Comparison of ENCODE assay signal across 28 mouse cellular contexts in genomic region chr7:35123431-35123953, GRCm38 (mm10). TPM values are rescaled to one million over a fixed set of nuclear protein-coding genes. Genes with fewer than 3 reads are reported as not detected.
DNase-seq lines count a peak whose midpoint lies in the region; ATAC-seq and TF ChIP-seq lines count a peak whose summit lies in the region.
"Had no signal": no experiment of that assay in that cellular context is flagged by ENCODE, and none has a peak within 500 bp of the region (broad histone marks: within the 10 kb centered on the region; RNA-seq: fewer than 3 reads in every experiment).

No protein-coding gene starts in this region.

- TF ChIP-seq POLR2A in heart, adult 2 months (IDR thresholded peaks at IDR 0.05; ENCODE audit: insufficient read depth, low read depth, low read length) = no peak
- peak; percentile 24; the same call in 1 of the 2 replicates for TF ChIP-seq POLR2A in lung, adult 2 months (IDR thresholded peaks at IDR 0.05; ENCODE audit: borderline replicate concordance, extremely low read depth, low read depth, low read length)

- TF ChIP-seq EP300 in heart, adult 2 months (IDR thresholded peaks at IDR 0.05; ENCODE audit: insufficient read depth, low read depth, low read length) = no peak
- TF ChIP-seq EP300 in stomach, postnatal 0 days (optimal IDR thresholded peaks at IDR 0.05) = no peak

- no peaks in the 10 kb centered on the region for H3K9me3 ChIP-seq in intestine, postnatal 0 days (ENCODE audit: control insufficient read depth)
- H3K9me3 ChIP-seq in stomach, postnatal 0 days (ENCODE audit: control insufficient read depth, low read length) = no peaks in the 10 kb centered on the region
- H3K9me3 ChIP-seq in midbrain, embryonic 15.5 days = no peaks in the 10 kb centered on the region
- H3K9me3 ChIP-seq: forebrain, embryonic 12.5 days; heart, embryonic 10.5 days; midbrain, embryonic 13.5 days; neural tube, embryonic 13.5 days had no signal

- no peak overlapping the region for H3K4me3 ChIP-seq in heart, adult 2 months
- no peak overlapping the region for H3K4me3 ChIP-seq in lung, adult 2 months (replicated peaks; ENCODE audit: extremely low read depth, low read depth, low read length)
- no peak overlapping the region for H3K4me3 ChIP-seq in intestine, postnatal 0 days (ENCODE audit: low read depth, low read length)
- H3K4me3 ChIP-seq in stomach, postnatal 0 days (ENCODE audit: low read depth, low read length) = no peak overlapping the region
- H3K4me3 ChIP-seq in midbrain, embryonic 15.5 days = no peak overlapping the region
- H3K4me3 ChIP-seq: forebrain, embryonic 12.5 days; gastrocnemius, adult 2 months; heart, embryonic 10.5 days; left cerebral cortex, adult 2 months; midbrain, embryonic 13.5 days; neural tube, embryonic 13.5 days had no signal

- no peak overlapping the region for H3K9ac ChIP-seq in heart, adult 2 months (ENCODE audit: low read depth, low read length)
- no peak overlapping the region for H3K9ac ChIP-seq in intestine, postnatal 0 days (ENCODE audit: low read depth, low read length)
- H3K9ac ChIP-seq in stomach, postnatal 0 days (ENCODE audit: low read length) = no peak overlapping the region
- no peak overlapping the region for H3K9ac ChIP-seq in midbrain, embryonic 15.5 days
- H3K9ac ChIP-seq: forebrain, embryonic 12.5 days; hindbrain, embryonic 14.5 days; liver, embryonic 14.5 days; midbrain, embryonic 13.5 days; neural tube, embryonic 13.5 days had no signal

- ATAC-seq in intestine, postnatal 0 days = no peak
- no peak for ATAC-seq in stomach, postnatal 0 days (ENCODE audit: low FRiP score, low TSS enrichment)
- no peak for ATAC-seq in midbrain, embryonic 15.5 days (replicated peaks)
- ATAC-seq: midbrain, embryonic 13.5 days had no signal

- H3K27me3 ChIP-seq in heart, adult 2 months (ENCODE audit: control insufficient read depth, insufficient read depth, low read length) = peaks cover 5% of the 10 kb centered on the region
- H3K27me3 ChIP-seq in intestine, postnatal 0 days (replicated peaks; ENCODE audit: control insufficient read depth, insufficient read depth, low read length) = no peaks in the 10 kb centered on the region
- H3K27me3 ChIP-seq in stomach, postnatal 0 days (ENCODE audit: control insufficient read depth, insufficient read depth, low read length) = no peaks in the 10 kb centered on the region
- peaks cover 38% of the 10 kb centered on the region for H3K27me3 ChIP-seq in midbrain, embryonic 15.5 days (replicated peaks)
- H3K27me3 ChIP-seq: CH12.LX had no signal

- H3K79me2 ChIP-seq in heart, adult 2 months (replicated peaks; ENCODE audit: control insufficient read depth, insufficient read depth, low read length) = no peaks in the 10 kb centered on the region

- intact Hi-C loops in heart, adult 2 months (cut with DNase I) = no loop called here

- 47% methylated on average over 10 of the region's 10 CpGs for WGBS in heart, adult 2 months
- 50% methylated on average over 10 of the region's 10 CpGs for whole genome bisulfite sequencing in lung, adult 2 months
- WGBS in intestine, postnatal 0 days = 22% methylated on average over 10 of the region's 10 CpGs
- WGBS in stomach, postnatal 0 days = 38% methylated on average over 10 of the region's 10 CpGs
- WGBS in midbrain, embryonic 15.5 days = 42% methylated on average over 10 of the region's 10 CpGs

- no peak overlapping the region for H3K27ac ChIP-seq in heart, adult 2 months
- H3K27ac ChIP-seq in intestine, postnatal 0 days (ENCODE audit: low read depth, low read length) = no peak overlapping the region
- H3K27ac ChIP-seq in stomach, postnatal 0 days (replicated peaks) = peak overlapping the region; percentile 67
- H3K27ac ChIP-seq in midbrain, embryonic 15.5 days = no peak overlapping the region
- H3K27ac ChIP-seq: forebrain, embryonic 12.5 days; gastrocnemius, adult 2 months; heart, embryonic 10.5 days; hindbrain, embryonic 14.5 days; left cerebral cortex, adult 2 months; liver, embryonic 14.5 days; midbrain, embryonic 13.5 days; neural tube, embryonic 13.5 days had no signal

- peak; percentile 83 for DNase-seq in heart, adult 11 months
- DNase-seq in heart, adult 2 months = no peak
- no peak for DNase-seq in lung, adult 2 months
- no peak for DNase-seq in lung, postnatal 10 days
- DNase-seq in stomach, postnatal 0 days (ENCODE audit: low spot score) = no peak
- no peak for DNase-seq in natural killer cell, adult 2 months (ENCODE audit: low spot score in 2 of 2)
- DNase-seq: adrenal gland, postnatal 25 days; B cell, adult 2 months; cerebellum, adult 9-10 months; gastrocnemius, adult 2 months; heart, postnatal 4 days; kidney, postnatal 25 days; retina, postnatal 1 day; right cerebral cortex, postnatal 25 days; spleen, adult 18-20 months; thymus, adult 2 months; thymus, postnatal 4 days had no signal

- H3K36me3 ChIP-seq in heart, adult 2 months (ENCODE audit: control insufficient read depth, insufficient read depth, low read length) = no peaks in the 10 kb centered on the region
- H3K36me3 ChIP-seq in intestine, postnatal 0 days (ENCODE audit: control insufficient read depth, insufficient read depth) = no peaks in the 10 kb centered on the region; the same call in 1 of the 2 replicates
- H3K36me3 ChIP-seq in stomach, postnatal 0 days (ENCODE audit: control insufficient read depth, insufficient read depth, low read length) = no peaks in the 10 kb centered on the region
- no peaks in the 10 kb centered on the region for H3K36me3 ChIP-seq in midbrain, embryonic 15.5 days (replicated peaks)
- H3K36me3 ChIP-seq: forebrain, embryonic 12.5 days; G1E; heart, embryonic 10.5 days; midbrain, embryonic 13.5 days; neural tube, embryonic 13.5 days had no signal

- TF ChIP-seq CTCF in heart, adult 2 months (IDR thresholded peaks at IDR 0.05) = no peak
- no peak for TF ChIP-seq CTCF in lung, adult 2 months (IDR thresholded peaks at IDR 0.05; ENCODE audit: insufficient read depth, low read length)
- no peak for TF ChIP-seq CTCF in intestine, postnatal 0 days (IDR thresholded peaks at IDR 0.05; ENCODE audit: low read depth)
- no peak for TF ChIP-seq CTCF in stomach, postnatal 0 days (IDR thresholded peaks at IDR 0.05; ENCODE audit: low read depth)

- H3K4me2 ChIP-seq in intestine, postnatal 0 days (replicated peaks; ENCODE audit: low read depth) = peak overlapping the region; percentile 93
- no peak overlapping the region for H3K4me2 ChIP-seq in stomach, postnatal 0 days (replicated peaks; ENCODE audit: low read depth)
- H3K4me2 ChIP-seq in midbrain, embryonic 15.5 days = no peak overlapping the region
- H3K4me2 ChIP-seq: forebrain, embryonic 12.5 days; hindbrain, embryonic 14.5 days; midbrain, embryonic 13.5 days; neural tube, embryonic 13.5 days had no signal

- no peaks in the 10 kb centered on the region for H3K4me1 ChIP-seq in heart, adult 2 months (ENCODE audit: control insufficient read depth, insufficient read depth, low read length)
- no peaks in the 10 kb centered on the region; the same call in 1 of the 2 replicates for H3K4me1 ChIP-seq in lung, adult 2 months (ENCODE audit: control insufficient read depth, insufficient read depth, low read length)
- no peaks in the 10 kb centered on the region for H3K4me1 ChIP-seq in intestine, postnatal 0 days (replicated peaks; ENCODE audit: control insufficient read depth, insufficient read depth, low read length)
- no peaks in the 10 kb centered on the region for H3K4me1 ChIP-seq in stomach, postnatal 0 days (replicated peaks; ENCODE audit: control insufficient read depth, insufficient read depth)
- H3K4me1 ChIP-seq in midbrain, embryonic 15.5 days = peaks cover 21% of the 10 kb centered on the region

RNA-seq across cellular contexts. Expression of gene Cebpa, which starts 4.4 kb away (rescaled TPM):
- 1 to 10 TPM; 7.3 to 7.8 TPM for total RNA-seq in heart, adult 2 months (2021)
- polyA plus RNA-seq in heart, adult 2 months (2012; rRNA removed) = 8.6 and 16.5 TPM in 2 replicates
- polyA plus RNA-seq in lung, adult 2 months (2012; rRNA removed) = 148 and 282 TPM in 2 replicates
- polyA plus RNA-seq in intestine, postnatal 0 days (2015; fragmentation: Nextera tagmentation; extraction: Ambion mirVana) = 25.1 and 28.0 TPM in 2 replicates
- polyA plus RNA-seq in stomach, postnatal 0 days (2015; fragmentation: Nextera tagmentation; extraction: Ambion mirVana) = 8.8 and 11.3 TPM in 2 replicates
- polyA plus RNA-seq in midbrain, embryonic 15.5 days (2015; fragmentation: Nextera tagmentation; extraction: Ambion mirVana) = 0.59 and 0.80 TPM in 2 replicates
- total RNA-seq: CH12.LX, G1E had no signal
